Mouse (Mus musculus) CD8-positive naive resting alpha-beta T cell, adult 2 months (primary cell): ENCODE results near the gene Rnf113a1.
A peak's percentile ranks its signal among the peaks of the same experiment; 100 is the strongest.
"Not testable (repeated sequence)": the region's sequence is repeated elsewhere in the genome, so short reads cannot be mapped to it uniquely, and the experiment has no call there.

Experiments
- DNase-seq, 2 experiments: peaks; one replicate each; pipeline ENCODE4 v3.0.0; 2022; ENCODE audit warnings: low read depth in 2 of 2, low spot score in 2 of 2

Gene Rnf113a1

GRCm38 (mm10) chrX:37191105-37191743 is at the start of gene Rnf113a1, which contains the start of gene Ndufa1:
Gene Rnf113a1 (plus strand): TSS chrX:37191245.
Gene Ndufa1 (minus strand): TSS chrX:37191163.
- DNase-seq: peak; percentile 63 to 71

DNA sequence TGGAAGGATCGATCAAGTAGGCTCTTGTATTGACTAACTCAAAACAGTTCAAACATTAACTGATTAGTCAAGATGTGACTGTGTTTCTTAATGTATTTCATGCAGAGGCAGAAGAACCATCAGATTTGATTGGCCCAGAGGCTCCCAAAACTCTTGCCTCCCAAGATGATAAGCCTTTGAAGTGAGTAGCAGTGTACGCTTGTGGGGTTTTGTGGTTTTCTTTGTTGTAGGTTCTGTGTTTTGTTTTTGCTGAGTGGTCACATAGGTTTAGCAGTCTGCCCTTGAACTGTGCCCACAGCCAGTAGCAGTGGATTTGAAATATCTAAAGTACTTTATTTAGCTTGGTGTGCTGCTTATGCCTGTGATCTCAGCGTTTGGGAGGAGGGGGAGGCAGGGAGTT is 49.3 kb upstream of the Rnf113a1 start:
- DNase-seq: peak; percentile 23 to 41

GRCm38 (mm10) chrX:37144498-37144897 is 46.5 kb upstream of the Rnf113a1 start:
- DNase-seq: not testable (repeated sequence)

DNA sequence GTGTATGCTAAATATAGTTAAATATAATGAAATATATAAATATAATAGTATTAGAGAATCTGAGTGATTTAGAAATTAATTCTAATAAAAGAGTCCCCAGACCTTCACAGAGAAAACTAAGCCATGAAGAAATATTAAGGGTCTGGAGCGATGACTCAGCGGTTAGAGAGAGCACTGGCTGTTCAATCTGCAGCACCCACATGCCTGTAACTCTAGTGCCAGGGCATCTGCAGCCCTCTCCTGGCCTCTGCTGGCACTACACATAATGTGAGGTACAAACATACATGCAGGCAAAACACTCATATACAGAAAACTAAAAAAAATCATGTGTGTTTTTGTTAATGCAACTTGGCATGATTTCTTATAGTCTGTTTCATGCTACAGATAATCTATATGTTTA is 46.1 kb upstream of the Rnf113a1 start:
- peak; percentile 7 to 16 for DNase-seq

DNA sequence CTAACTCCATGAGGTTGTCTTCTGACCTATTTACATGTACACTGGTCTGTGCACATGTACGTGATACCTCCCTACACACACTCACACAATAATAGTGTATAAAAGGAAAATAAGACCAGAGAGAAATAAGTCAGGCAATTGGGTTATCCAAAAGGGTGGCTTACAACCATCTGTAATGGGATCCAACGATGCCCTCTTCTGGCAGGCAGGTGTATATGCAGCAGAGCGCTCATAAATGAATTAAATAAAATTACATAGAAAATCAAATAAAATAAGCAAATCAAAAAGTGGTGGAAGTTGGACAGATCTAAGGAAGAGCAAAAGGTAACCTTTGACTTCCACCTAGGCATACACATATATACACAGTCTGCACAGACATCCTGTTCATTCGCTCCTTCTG is 33.2 kb upstream of the Rnf113a1 start:
- peak in 1 of 2 experiments; percentile 23 for DNase-seq

- DNase-seq: no peak
Observed at GRCm38 (mm10) chrX:37161169-37161568, 29.9 kb upstream of the Rnf113a1 start.

DNA sequence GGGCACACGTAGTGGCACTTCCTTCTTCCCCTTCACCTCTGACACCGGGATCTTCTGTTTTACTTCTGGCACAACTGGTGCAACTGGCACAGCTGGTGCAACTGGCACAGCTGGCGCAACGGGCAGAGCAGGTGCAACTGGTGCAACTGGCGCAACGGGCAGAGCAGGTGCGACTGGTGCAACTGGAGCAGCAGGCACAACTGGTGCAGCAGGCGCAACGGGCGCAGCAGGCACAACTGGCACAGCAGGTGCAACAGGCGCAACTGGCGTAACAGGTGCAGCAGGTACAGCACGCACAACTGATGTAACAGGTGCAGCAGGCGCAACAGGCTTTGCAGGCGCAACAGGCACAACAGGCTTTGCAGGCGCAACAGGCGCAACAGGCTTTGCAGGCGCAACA is 27.9 kb upstream of the Rnf113a1 start:
- no peak for DNase-seq

DNA sequence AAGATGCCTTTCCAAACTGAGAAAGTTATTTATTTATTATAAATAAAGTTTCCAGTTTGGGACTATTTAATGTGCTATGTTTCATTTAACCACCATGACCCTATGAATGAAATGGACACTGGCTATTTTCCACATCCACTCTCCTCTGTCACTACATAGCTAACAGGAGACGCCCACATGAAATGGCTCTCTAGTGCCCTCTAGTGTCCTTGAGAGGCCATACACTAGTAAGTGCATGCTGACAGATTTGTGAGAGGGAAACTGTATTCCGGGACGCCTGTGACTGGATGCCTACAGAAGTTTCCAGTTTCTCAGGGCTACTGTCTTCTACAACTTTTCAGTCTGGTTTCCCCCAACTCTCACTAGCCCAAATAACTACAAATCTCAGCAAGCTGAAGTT is 24.0 kb upstream of the Rnf113a1 start:
- peak in 1 of 2 experiments; percentile 40 for DNase-seq

- no peak for DNase-seq
Observed at GRCm38 (mm10) chrX:37168742-37169141, 22.3 kb upstream of the Rnf113a1 start, which contains the start of gene Akap14. Gene Akap14 (minus strand): TSS chrX:37168842.

DNA sequence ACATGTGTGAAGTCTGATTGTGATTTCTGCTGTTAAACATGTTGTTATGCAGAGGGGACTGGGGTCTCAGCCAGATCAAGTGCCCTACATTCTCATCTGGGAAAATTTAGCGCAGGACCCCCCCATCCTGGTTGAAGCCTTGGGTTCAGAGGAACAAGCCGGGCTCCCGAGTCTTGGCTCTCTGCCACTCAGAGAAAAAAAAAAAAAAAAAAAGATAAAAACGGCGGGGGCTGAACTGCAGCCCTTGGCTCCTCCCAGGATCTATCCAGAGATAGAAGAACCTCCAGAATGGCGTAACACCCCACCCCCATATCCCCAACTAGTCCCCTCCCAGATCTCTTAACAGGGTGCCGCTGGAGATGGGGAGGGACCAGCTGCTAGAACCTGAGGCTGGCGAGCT is 6.6 kb upstream of the Rnf113a1 start:
- DNase-seq: not testable (repeated sequence)

DNA sequence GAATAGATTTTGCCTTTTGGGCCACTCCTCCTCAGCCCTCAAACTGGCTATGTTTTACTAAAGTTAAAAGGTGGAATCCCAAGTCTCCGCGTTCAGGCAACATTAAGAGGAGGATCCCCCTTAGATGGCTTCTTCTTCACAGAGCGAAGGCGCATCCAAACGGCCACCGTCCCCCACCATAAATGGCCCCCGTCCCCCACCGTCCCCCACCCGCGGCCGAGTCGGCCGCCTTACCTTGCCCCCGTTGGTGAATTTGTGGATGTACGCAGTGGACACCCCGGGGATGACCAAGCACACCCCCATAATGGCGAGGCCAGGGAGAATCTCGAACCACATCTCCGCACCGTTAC is 315 bp upstream of the Rnf113a1 start:
- no peak for DNase-seq

DNA sequence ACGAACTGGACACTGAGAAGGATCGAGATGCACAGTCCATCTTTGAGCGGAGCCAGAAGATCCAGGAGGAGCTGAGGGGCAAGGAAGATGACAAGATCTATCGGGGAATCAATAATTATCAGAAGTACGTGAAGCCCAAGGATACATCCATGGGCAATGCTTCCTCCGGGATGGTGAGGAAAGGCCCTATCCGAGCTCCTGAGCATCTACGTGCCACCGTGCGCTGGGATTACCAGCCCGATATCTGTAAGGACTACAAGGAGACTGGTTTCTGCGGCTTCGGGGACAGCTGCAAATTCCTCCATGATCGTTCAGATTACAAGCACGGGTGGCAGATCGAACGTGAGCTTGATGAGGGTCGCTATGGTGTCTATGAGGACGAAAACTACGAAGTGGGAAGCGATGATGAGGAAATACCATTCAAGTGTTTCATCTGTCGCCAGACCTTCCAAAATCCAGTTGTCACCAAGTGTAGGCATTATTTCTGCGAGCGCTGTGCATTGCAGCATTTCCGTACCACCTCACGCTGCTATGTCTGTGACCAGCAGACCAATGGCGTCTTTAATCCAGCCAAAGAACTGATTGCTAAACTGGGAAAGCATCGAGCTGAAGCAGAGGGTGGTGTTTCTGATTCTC is 817 bp downstream of the Rnf113a1 start:
- no peak for DNase-seq

GRCm38 (mm10) chrX:37198676-37199075 is 7.6 kb downstream of the Rnf113a1 start:
- DNase-seq: no peak

GRCm38 (mm10) chrX:37210941-37211340 is 19.9 kb downstream of the Rnf113a1 start, which contains the start of gene Gm9:
Gene Gm9 (minus strand): TSS chrX:37211041.
- DNase-seq: no peak

DNA sequence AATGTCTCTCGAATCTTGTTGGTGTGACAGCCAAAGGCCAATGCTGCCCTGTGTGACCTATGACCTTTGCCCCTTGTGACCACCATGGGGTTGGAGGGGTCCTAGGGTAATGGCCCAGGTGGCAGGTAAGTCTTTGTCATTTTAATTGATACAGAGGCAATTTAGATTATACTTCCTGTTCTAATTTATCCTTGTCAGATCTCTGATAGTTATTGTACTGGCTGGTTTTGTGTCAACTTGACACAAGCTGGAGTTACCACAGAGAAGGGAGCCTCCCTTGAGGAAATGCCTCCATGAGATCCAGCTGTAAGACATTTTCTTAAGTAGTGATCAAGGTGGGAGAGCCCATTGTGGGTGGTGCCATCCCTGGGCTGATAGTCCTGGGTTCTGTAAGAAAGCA is 31.1 kb downstream of the Rnf113a1 start, which contains the start of gene Rhox1:
Rhox1 (minus strand) TSS at position 101 of the 400 bp plus-strand sequence.
- not testable (repeated sequence) for DNase-seq
